Mouse (Mus musculus): ENCODE results near the gene Gm44790. TPM values are rescaled to one million over a fixed set of nuclear protein-coding genes. Genes with fewer than 3 reads are reported as not detected.

Gene Gm44790
- polyA plus RNA-seq, 1 experiment from 2014 or later, result 0.95 TPM

DNA sequence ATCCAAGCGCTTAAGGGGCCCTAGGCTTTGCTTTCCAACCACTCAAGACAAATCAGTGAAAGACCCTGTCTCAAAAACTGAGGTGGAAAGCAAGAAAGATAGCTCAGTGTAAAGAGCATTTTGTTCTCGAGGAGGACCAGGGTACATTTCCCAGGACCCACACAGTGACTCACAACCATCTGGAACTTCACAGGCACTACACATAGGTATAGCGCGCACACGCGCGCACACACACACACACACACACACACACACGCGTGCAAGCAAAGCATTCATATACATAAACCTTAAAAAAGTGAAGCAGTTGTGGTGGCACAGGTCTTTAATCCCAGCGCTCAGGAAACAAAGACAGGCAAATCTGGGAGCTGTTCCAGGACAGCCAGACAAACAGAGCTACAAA, 15.1 kb downstream of the Gm44790 start:
- 0 out of 2 replicates have a peak, but pooled peaks cover 3% of the 10 kb centered on the region for H3K4me1 ChIP-seq (ENCODE audit: control insufficient read depth, insufficient read depth, low read length)
- H3K4me2 ChIP-seq (ENCODE audit: low read depth, severe bottlenecking), result no peak overlapping the region
- no peak overlapping the region for H3K4me3 ChIP-seq (ENCODE audit: low read depth, low read length)
- DNase-seq (ENCODE audit: low spot score) (no peak), ATAC-seq (ENCODE audit: insufficient number of reproducible peaks, low FRiP score, low TSS enrichment, low read depth) (no peak)
- no peaks in the 10 kb centered on the region for H3K9me3 ChIP-seq (ENCODE audit: control insufficient read depth, low read length)
- H3K36me3 ChIP-seq (ENCODE audit: control insufficient read depth, insufficient read depth, low read length), result 0 out of 2 replicates have a peak, but pooled peaks cover 7% of the 10 kb centered on the region
- H3K27me3 ChIP-seq (ENCODE audit: control insufficient read depth, insufficient read depth, low read length), result no peaks in the 10 kb centered on the region
- H3K27ac ChIP-seq (replicated peaks; ENCODE audit: low read depth, low read length), result no peak overlapping the region
- no peak overlapping the region for H3K9ac ChIP-seq (ENCODE audit: low read length)
- WGBS, result 96% methylated on average over 10 of the region's 10 CpGs

DNA sequence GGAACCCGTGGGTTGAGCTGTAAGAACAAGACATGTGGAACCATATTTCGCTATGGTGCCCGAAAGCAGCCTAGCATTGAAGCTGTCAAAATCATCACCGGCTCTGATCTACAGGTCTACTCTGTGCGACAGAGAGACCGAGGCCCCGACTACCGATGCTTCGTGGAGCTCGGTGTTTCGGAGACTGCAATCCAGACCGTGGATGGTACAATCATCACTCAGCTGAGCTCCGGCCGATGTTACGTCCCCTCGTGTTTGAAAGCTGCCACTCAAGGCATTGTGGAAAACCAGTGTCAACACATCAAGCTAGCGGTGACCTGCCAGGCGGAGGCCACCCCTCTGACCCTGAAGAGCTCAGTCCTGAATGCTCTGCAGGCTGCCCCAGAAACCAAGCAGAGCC, 19.1 kb downstream of the Gm44790 start:
- no peaks in the 10 kb centered on the region for H3K27me3 ChIP-seq (ENCODE audit: control insufficient read depth, insufficient read depth, low read length)
- H3K36me3 ChIP-seq (ENCODE audit: control insufficient read depth, insufficient read depth, low read length), result peaks cover 7% of the 10 kb centered on the region; the same call in 1 of the 2 replicates
- H3K4me1 ChIP-seq (ENCODE audit: control insufficient read depth, insufficient read depth, low read length), result no peaks in the 10 kb centered on the region
- DNase-seq (ENCODE audit: low spot score) (no peak), ATAC-seq (ENCODE audit: insufficient number of reproducible peaks, low FRiP score, low TSS enrichment, low read depth) (no peak)
- WGBS, result 94% methylated on average over 18 of the region's 18 CpGs
- H3K9ac ChIP-seq (ENCODE audit: low read length), result no peak overlapping the region
- no peaks in the 10 kb centered on the region for H3K9me3 ChIP-seq (ENCODE audit: control insufficient read depth, low read length)
- no peak overlapping the region for H3K27ac ChIP-seq (replicated peaks; ENCODE audit: low read depth, low read length)
- no peak overlapping the region for H3K4me2 ChIP-seq (ENCODE audit: low read depth, severe bottlenecking)
- H3K4me3 ChIP-seq (ENCODE audit: low read depth, low read length), result no peak overlapping the region

DNA sequence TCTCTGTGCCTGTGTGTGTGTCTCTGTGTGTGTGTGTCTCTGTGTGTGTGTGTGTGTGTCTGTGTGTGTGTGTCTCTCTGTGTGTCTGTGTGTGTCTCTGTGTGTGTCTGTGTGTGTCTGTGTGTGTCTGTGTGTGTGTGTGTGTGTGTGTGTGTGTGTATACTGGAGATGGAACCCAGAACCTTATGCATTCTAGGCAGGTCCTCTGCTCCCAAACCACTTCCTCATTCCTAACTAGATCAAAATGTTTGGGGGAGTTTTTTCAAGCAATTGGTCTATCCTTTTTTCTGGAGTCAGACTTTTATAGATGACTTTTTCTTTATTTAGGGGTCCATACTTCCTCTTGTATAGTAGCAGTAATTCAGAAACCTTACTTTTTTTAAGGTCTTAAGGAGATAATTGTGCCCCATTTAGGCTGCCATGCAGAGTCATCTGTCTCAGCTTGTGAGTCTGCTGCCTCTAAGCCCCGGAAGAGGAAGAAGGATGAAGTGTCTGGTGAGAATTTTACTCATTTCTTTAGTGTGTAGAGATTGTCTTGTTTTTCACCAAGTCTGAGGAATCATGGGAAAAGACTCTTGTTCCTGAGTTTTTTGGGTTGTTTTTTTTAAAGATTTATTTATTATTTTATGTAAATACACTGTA, 20.6 kb downstream of the Gm44790 start:
- Histone ChIP-seq H3K9me3 (ENCODE audit: control insufficient read depth, low read length) (no peaks in the 10 kb centered on the region), H3K27me3 (ENCODE audit: control insufficient read depth, insufficient read depth, low read length) (no peaks in the 10 kb centered on the region), H3K36me3 (ENCODE audit: control insufficient read depth, insufficient read depth, low read length) (peaks cover 7% of the 10 kb centered on the region; the same call in 1 of the 2 replicates), H3K4me3 (ENCODE audit: low read depth, low read length) (no peak overlapping the region), H3K27ac (replicated peaks; ENCODE audit: low read depth, low read length) (no peak overlapping the region), H3K9ac (ENCODE audit: low read length) (no peak overlapping the region), H3K4me1 (ENCODE audit: control insufficient read depth, insufficient read depth, low read length) (no peaks in the 10 kb centered on the region), H3K4me2 (ENCODE audit: low read depth, severe bottlenecking) (no peak overlapping the region)
- DNase-seq (ENCODE audit: low spot score), result no peak
- 86% methylated on average over 1 of the region's 1 CpGs for WGBS
- ATAC-seq (ENCODE audit: insufficient number of reproducible peaks, low FRiP score, low TSS enrichment, low read depth), result no peak

DNA sequence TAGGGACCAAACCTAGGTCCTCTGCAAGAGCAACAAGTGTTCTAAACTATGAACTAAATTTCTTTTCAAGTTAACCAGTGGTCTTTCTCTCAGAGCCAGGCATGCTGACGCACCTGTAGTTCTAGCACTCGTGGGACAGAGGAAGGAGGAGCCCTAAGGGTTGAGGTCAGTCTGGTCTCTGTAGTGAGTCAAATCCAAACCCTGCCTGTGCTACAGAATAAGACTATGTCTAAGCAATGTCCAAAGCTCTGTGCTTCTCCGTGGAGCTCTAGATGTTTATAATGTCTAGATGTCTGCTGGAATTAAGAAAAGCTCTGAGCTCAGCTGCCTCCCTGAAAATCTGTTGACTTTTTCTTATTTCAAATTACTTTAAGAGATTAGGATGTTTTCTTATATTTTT, 30.3 kb downstream of the Gm44790 start:
- Histone ChIP-seq H3K9ac (ENCODE audit: low read length) (no peak overlapping the region), H3K27ac (replicated peaks; ENCODE audit: low read depth, low read length) (no peak overlapping the region), H3K4me3 (ENCODE audit: low read depth, low read length) (no peak overlapping the region), H3K36me3 (ENCODE audit: control insufficient read depth, insufficient read depth, low read length) (peaks cover 5% of the 10 kb centered on the region; the same call in 1 of the 2 replicates), H3K9me3 (ENCODE audit: control insufficient read depth, low read length) (no peaks in the 10 kb centered on the region), H3K27me3 (ENCODE audit: control insufficient read depth, insufficient read depth, low read length) (no peaks in the 10 kb centered on the region), H3K4me2 (ENCODE audit: low read depth, severe bottlenecking) (no peak overlapping the region), H3K4me1 (ENCODE audit: control insufficient read depth, insufficient read depth, low read length) (no peaks in the 10 kb centered on the region)
- no peak for ATAC-seq (ENCODE audit: insufficient number of reproducible peaks, low FRiP score, low TSS enrichment, low read depth)
- DNase-seq (ENCODE audit: low spot score), result no peak
- 86% methylated on average over 3 of the region's 3 CpGs for WGBS

DNA sequence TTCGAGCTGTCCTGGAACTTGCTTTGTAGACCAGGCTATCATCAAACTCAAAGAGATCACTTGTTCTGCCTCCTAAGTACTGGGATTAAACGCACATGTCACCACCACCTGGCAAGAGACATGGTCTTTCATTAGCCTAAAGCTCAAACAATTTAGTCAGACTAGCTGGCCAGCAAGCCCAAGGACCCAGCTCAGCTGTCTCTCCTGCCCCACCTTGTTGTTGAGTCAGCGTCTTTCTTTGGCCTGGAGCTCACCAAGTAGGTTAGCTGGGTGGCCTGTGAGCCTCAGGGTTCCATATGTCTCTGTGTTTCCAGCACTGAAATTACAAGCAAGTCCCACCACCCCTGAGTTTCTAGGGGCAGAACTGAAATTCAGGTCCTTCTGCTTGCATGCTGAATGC, 36.6 kb downstream of the Gm44790 start:
- Histone ChIP-seq H3K4me3 (ENCODE audit: low read depth, low read length) (no peak overlapping the region), H3K9ac (ENCODE audit: low read length) (no peak overlapping the region), H3K36me3 (ENCODE audit: control insufficient read depth, insufficient read depth, low read length) (peaks cover 5% of the 10 kb centered on the region; the same call in 1 of the 2 replicates), H3K4me2 (ENCODE audit: low read depth, severe bottlenecking) (no peak overlapping the region), H3K27me3 (ENCODE audit: control insufficient read depth, insufficient read depth, low read length) (no peaks in the 10 kb centered on the region), H3K9me3 (ENCODE audit: control insufficient read depth, low read length) (no peaks in the 10 kb centered on the region), H3K27ac (replicated peaks; ENCODE audit: low read depth, low read length) (no peak overlapping the region), H3K4me1 (ENCODE audit: control insufficient read depth, insufficient read depth, low read length) (no peaks in the 10 kb centered on the region)
- no peak for DNase-seq (ENCODE audit: low spot score)
- WGBS, result 92% methylated on average over 3 of the region's 3 CpGs
- ATAC-seq (ENCODE audit: insufficient number of reproducible peaks, low FRiP score, low TSS enrichment, low read depth), result no peak

DNA sequence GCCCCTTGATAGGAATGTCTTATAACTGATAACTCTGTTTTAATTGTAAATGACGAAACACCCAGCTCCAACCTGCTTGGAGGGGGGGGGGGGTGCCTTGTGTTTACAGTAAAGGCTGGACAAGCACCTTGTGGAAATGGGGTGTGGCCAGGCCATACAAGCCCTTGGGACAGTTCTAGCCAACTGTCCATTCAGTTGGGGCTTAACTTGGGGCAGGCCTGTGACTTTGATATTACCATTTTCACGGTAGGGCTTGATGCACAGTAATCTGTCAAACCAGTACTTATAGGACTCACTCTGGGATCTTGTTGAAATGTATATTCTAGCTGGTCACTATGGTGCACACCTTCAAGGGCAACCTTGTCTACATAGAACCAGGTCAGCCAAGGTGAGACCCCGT, 44.9 kb downstream of the Gm44790 start:
- Histone ChIP-seq H3K9ac (ENCODE audit: low read length) (no peak overlapping the region), H3K4me2 (ENCODE audit: low read depth, severe bottlenecking) (peak overlapping the region; percentile 65), H3K27ac (replicated peaks; ENCODE audit: low read depth, low read length) (no peak overlapping the region), H3K9me3 (ENCODE audit: control insufficient read depth, low read length) (no peaks in the 10 kb centered on the region), H3K4me3 (ENCODE audit: low read depth, low read length) (peak overlapping the region; percentile 31; the same call in 1 of the 2 replicates), H3K27me3 (ENCODE audit: control insufficient read depth, insufficient read depth, low read length) (no peaks in the 10 kb centered on the region), H3K36me3 (ENCODE audit: control insufficient read depth, insufficient read depth, low read length) (no peaks in the 10 kb centered on the region), H3K4me1 (ENCODE audit: control insufficient read depth, insufficient read depth, low read length) (peaks cover 9% of the 10 kb centered on the region)
- no peak for ATAC-seq (ENCODE audit: insufficient number of reproducible peaks, low FRiP score, low TSS enrichment, low read depth)
- DNase-seq (ENCODE audit: low spot score), result no peak
- WGBS, result 87% methylated on average over 3 of the region's 3 CpGs

DNA sequence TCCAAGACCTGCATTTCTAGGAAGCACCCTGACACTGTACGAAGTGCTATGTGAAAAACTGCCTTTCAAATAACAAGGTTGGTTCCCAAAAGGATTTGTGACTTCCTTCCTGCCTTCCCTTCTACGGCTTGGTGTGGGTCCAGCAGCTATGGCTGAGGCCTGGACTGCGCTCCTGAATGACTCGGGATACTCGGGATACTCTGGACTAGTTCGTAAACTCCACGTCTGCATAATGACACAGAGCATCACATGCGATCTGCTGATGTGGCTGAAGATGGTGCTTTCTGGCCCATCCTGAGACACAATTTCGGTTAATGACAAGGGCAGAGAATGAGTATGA, 45.3 kb downstream of the Gm44790 start:
- H3K27ac ChIP-seq (replicated peaks; ENCODE audit: low read depth, low read length), result peak overlapping the region; percentile 56; the same call in 1 of the 2 replicates
- no peaks in the 10 kb centered on the region for H3K36me3 ChIP-seq (ENCODE audit: control insufficient read depth, insufficient read depth, low read length)
- peaks cover 9% of the 10 kb centered on the region for H3K4me1 ChIP-seq (ENCODE audit: control insufficient read depth, insufficient read depth, low read length)
- no peaks in the 10 kb centered on the region for H3K27me3 ChIP-seq (ENCODE audit: control insufficient read depth, insufficient read depth, low read length)
- no peaks in the 10 kb centered on the region for H3K9me3 ChIP-seq (ENCODE audit: control insufficient read depth, low read length)
- ATAC-seq (ENCODE audit: insufficient number of reproducible peaks, low FRiP score, low TSS enrichment, low read depth) (peak; percentile 14; the same call in 1 of the 2 replicates), DNase-seq (ENCODE audit: low spot score) (no peak)
- peak overlapping the region; percentile 31 for H3K4me3 ChIP-seq (ENCODE audit: low read depth, low read length)
- H3K9ac ChIP-seq (ENCODE audit: low read length), result peak overlapping the region; percentile 60
- 28% methylated on average over 9 of the region's 9 CpGs for WGBS
- peak overlapping the region; percentile 65 for H3K4me2 ChIP-seq (ENCODE audit: low read depth, severe bottlenecking)

DNA sequence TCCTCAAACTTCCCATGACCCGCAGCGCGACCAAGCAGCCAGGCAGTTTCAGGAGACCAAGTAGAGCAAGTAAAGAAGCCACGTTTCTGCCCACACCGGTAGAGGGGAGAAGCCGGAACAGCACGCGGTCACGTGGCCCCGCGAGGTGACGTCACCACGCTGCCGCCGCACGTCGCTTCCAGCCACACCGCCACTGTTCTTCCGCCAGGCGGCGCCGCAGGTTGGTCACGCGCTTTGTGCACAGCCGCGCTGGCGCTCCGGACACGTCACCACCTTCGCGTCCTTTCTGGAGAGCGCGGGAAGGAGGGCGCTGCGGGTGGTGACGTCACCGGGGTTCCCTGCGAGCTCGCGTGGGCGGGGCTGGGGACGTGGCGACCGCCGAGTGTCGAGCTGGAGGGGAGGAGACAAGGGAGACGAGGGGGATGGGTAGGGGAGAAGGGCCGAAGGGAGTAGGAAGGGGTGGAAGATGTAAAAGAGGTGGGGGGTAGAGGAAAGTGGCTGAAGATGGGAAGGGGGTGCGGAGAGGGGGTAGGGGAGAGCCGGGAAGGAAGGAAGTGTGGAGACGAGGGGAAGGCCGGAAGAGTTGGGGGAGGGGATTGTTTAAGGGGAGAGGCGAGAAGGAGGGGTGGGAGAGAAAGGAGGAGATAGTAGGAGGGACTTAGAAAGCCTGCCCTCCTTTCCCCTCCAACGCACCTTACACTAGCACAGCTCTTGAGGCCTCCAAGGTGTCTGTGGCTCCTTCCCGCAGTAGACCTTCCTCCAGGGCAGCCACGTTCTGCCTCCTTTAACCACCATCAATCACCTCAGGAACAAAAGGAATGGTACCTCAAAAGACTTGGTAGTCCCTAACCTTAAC, 45.9 kb downstream of the Gm44790 start:
- Histone ChIP-seq H3K4me3 (ENCODE audit: low read depth, low read length) (peak overlapping the region; percentile 31), H3K27ac (replicated peaks; ENCODE audit: low read depth, low read length) (peak overlapping the region; percentile 82), H3K4me1 (ENCODE audit: control insufficient read depth, insufficient read depth, low read length) (peaks cover 9% of the 10 kb centered on the region), H3K9me3 (ENCODE audit: control insufficient read depth, low read length) (no peaks in the 10 kb centered on the region), H3K9ac (ENCODE audit: low read length) (peak overlapping the region; percentile 60), H3K36me3 (ENCODE audit: control insufficient read depth, insufficient read depth, low read length) (no peaks in the 10 kb centered on the region), H3K4me2 (ENCODE audit: low read depth, severe bottlenecking) (peak overlapping the region; percentile 65), H3K27me3 (ENCODE audit: control insufficient read depth, insufficient read depth, low read length) (no peaks in the 10 kb centered on the region)
- peak; percentile 92 for ATAC-seq (ENCODE audit: insufficient number of reproducible peaks, low FRiP score, low TSS enrichment, low read depth)
- under 1% methylated on average over 56 of the region's 56 CpGs for WGBS
- DNase-seq (ENCODE audit: low spot score), result peak; percentile 100

All from limb, embryonic 11.5 days (tissue).